ENCODE assay signal across 8 mouse cellular contexts in the genomic region with DNA sequence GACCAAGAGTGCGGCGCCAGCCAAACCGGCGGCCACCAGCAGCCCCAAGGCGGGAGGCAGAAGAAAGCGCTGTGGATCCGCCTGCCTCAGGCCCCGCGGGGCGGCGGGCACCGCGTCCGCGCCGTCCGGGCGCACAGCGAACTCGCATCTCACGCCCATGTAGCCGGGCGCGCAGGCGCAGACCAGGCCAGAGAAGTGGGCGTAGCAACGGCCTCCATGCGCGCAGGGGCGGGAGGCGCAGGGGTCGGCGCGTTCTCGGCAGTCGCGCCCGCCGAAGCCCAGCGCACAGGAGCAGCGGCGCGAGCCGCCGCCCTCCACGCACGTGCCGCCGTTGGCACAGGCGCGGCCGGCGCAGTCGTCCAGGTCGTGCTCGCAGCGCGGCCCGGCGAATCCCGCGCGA. TPM values are rescaled to one million over a fixed set of nuclear protein-coding genes. Genes with fewer than 3 reads are reported as not detected.
DNase-seq lines count a peak whose midpoint lies in the region; ATAC-seq and TF ChIP-seq lines count a peak whose summit lies in the region.

No protein-coding gene starts in this region.

- ATAC-seq in limb, embryonic 13.5 days (ENCODE audit: low FRiP score, low read depth): peak; percentile 58; the same call in 1 of the 2 replicates
- ATAC-seq in midbrain, postnatal 0 days (ENCODE audit: low FRiP score): peak; percentile 72

- H3K36me3 ChIP-seq in limb, embryonic 13.5 days: no peaks in the 10 kb centered on the region
- no peaks in the 10 kb centered on the region for H3K36me3 ChIP-seq in midbrain, postnatal 0 days (ENCODE audit: insufficient read depth, low read length)

- H3K9ac ChIP-seq in limb, embryonic 13.5 days: peak overlapping the region; percentile 67
- H3K9ac ChIP-seq in midbrain, postnatal 0 days (replicated peaks; ENCODE audit: low read length, poor library complexity, severe bottlenecking): peak overlapping the region; percentile 55

- H3K4me3 ChIP-seq in limb, embryonic 13.5 days: peak overlapping the region; percentile 53
- H3K4me3 ChIP-seq in midbrain, postnatal 0 days (ENCODE audit: low read depth, low read length): peak overlapping the region; percentile 55

- no peak overlapping the region for H3K27ac ChIP-seq in limb, embryonic 13.5 days
- 0 out of 2 replicates have a peak overlapping the region, but pooled peaks have one; percentile 43 for H3K27ac ChIP-seq in midbrain, postnatal 0 days (ENCODE audit: low read depth, low read length)

- H3K4me1 ChIP-seq in limb, embryonic 13.5 days: peaks cover 14% of the 10 kb centered on the region; the same call in 1 of the 2 replicates
- H3K4me1 ChIP-seq in midbrain, postnatal 0 days (ENCODE audit: insufficient read depth, low read length): peaks cover 6% of the 10 kb centered on the region

- peaks cover 99% of the 10 kb centered on the region for H3K27me3 ChIP-seq in limb, embryonic 13.5 days
- H3K27me3 ChIP-seq in midbrain, postnatal 0 days (ENCODE audit: insufficient read depth, low read length): peaks cover 5% of the 10 kb centered on the region

- no peak for TF ChIP-seq CTCF in midbrain, postnatal 0 days (IDR thresholded peaks at IDR 0.05)

- no peaks in the 10 kb centered on the region for H3K9me3 ChIP-seq in limb, embryonic 13.5 days
- no peaks in the 10 kb centered on the region for H3K9me3 ChIP-seq in midbrain, postnatal 0 days (ENCODE audit: low read length)

- 4% methylated on average over 60 of the region's 63 CpGs for WGBS in limb, embryonic 13.5 days
- 4% methylated on average over 63 of the region's 63 CpGs for WGBS in midbrain, postnatal 0 days

- intact Hi-C loops in gastrocnemius, postnatal 36 days (cut with DNase I): no loop called here

- peak; percentile 71 for DNase-seq in gastrocnemius, postnatal 10 days
- DNase-seq in gastrocnemius, postnatal 36 days: no peak
- peak; percentile 40 for DNase-seq in c-Kit-positive CD71-positive TER-119-negative erythroid progenitor cells, embryonic 14.5 days (ENCODE audit: low read depth)
- peak; percentile 53 to 56 for DNase-seq in frontal cortex, postnatal 14 days (ENCODE audit: low spot score in 2 of 2)
- DNase-seq in kidney, adult 11 months: peak; percentile 43
- peak; percentile 88 for DNase-seq in midbrain, postnatal 0 days (ENCODE audit: low spot score)
- peak; percentile 86 for DNase-seq in testis, postnatal 10 days (ENCODE audit: low spot score)

- peak overlapping the region; percentile 82 for H3K4me2 ChIP-seq in limb, embryonic 13.5 days (replicated peaks)
- peak overlapping the region; percentile 81 for H3K4me2 ChIP-seq in midbrain, postnatal 0 days (ENCODE audit: low read depth, low read length, poor library complexity, severe bottlenecking)

RNA-seq across cellular contexts. Expression of gene Selenov, which starts 3.5 kb away (rescaled TPM):
- not detected for total RNA-seq in gastrocnemius, postnatal 10 days (2021)
- not detected for total RNA-seq in gastrocnemius, postnatal 36 days (2021)
- polyA plus RNA-seq in limb, embryonic 13.5 days (2015; fragmentation: Nextera tagmentation; extraction: Ambion mirVana): 0.20 and 0.48 TPM in 2 replicates
- total RNA-seq in midbrain, postnatal 0 days (2014; rRNA removed): 0.61 and 1.3 TPM in 2 replicates
- 3.5 and 6.3 TPM in 2 replicates for polyA plus RNA-seq in midbrain, postnatal 0 days (2015; fragmentation: Nextera tagmentation; extraction: Ambion mirVana)

RNA-seq across cellular contexts. Expression of gene Dll3, which starts 7.6 kb away (rescaled TPM):
- total RNA-seq in gastrocnemius, postnatal 10 days (2021): not detected
- total RNA-seq in gastrocnemius, postnatal 36 days (2021): not detected
- 1.3 and 1.4 TPM in 2 replicates for polyA plus RNA-seq in limb, embryonic 13.5 days (2015; fragmentation: Nextera tagmentation; extraction: Ambion mirVana)
- 8.6 and 17.3 TPM in 2 replicates for total RNA-seq in midbrain, postnatal 0 days (2014; rRNA removed)
- 17.6 and 18.1 TPM in 2 replicates for polyA plus RNA-seq in midbrain, postnatal 0 days (2015; fragmentation: Nextera tagmentation; extraction: Ambion mirVana)

RNA-seq across cellular contexts. Expression of gene Eid2b, which starts 16.9 kb away (rescaled TPM):
- total RNA-seq in gastrocnemius, postnatal 10 days (2021): 1 to 10 TPM; 7.7 to 8.6 TPM
- 1 to 10 TPM; 5.2 to 5.9 TPM for total RNA-seq in gastrocnemius, postnatal 36 days (2021)
- polyA plus RNA-seq in limb, embryonic 13.5 days (2015; fragmentation: Nextera tagmentation; extraction: Ambion mirVana): 16.6 TPM in 2 replicates
- total RNA-seq in midbrain, postnatal 0 days (2014; rRNA removed): 44.0 and 64.2 TPM in 2 replicates
- polyA plus RNA-seq in midbrain, postnatal 0 days (2015; fragmentation: Nextera tagmentation; extraction: Ambion mirVana): 50.9 and 52.8 TPM in 2 replicates

RNA-seq across cellular contexts. Expression of gene Timm50, which starts 17.4 kb away (rescaled TPM):
- 10 to 100 TPM; 40.1 to 43.8 TPM for total RNA-seq in gastrocnemius, postnatal 10 days (2021)
- total RNA-seq in gastrocnemius, postnatal 36 days (2021): 10 to 100 TPM; 41.9 to 42.5 TPM
- polyA plus RNA-seq in limb, embryonic 13.5 days (2015; fragmentation: Nextera tagmentation; extraction: Ambion mirVana): 144 and 146 TPM in 2 replicates
- 59.2 and 76.3 TPM in 2 replicates for total RNA-seq in midbrain, postnatal 0 days (2014; rRNA removed)
- polyA plus RNA-seq in midbrain, postnatal 0 days (2015; fragmentation: Nextera tagmentation; extraction: Ambion mirVana): 112 and 120 TPM in 2 replicates

RNA-seq across cellular contexts. Expression of gene Eid2, which starts 26.8 kb away (rescaled TPM):
- total RNA-seq in gastrocnemius, postnatal 10 days (2021): 10 to 100 TPM; 14.2 to 15.6 TPM
- 1 to 10 TPM; 4.9 to 6.3 TPM for total RNA-seq in gastrocnemius, postnatal 36 days (2021)
- polyA plus RNA-seq in limb, embryonic 13.5 days (2015; fragmentation: Nextera tagmentation; extraction: Ambion mirVana): 2.5 and 4.4 TPM in 2 replicates
- 78.8 and 81.3 TPM in 2 replicates for total RNA-seq in midbrain, postnatal 0 days (2014; rRNA removed)
- polyA plus RNA-seq in midbrain, postnatal 0 days (2015; fragmentation: Nextera tagmentation; extraction: Ambion mirVana): 21.2 and 29.0 TPM in 2 replicates

Comparison
In these comparisons a context has a peak if more than half of its experiments do, and no peak if none do; other contexts are left out.
1. DNase-seq: peak in gastrocnemius, postnatal 10 days (single experiment), c-Kit-positive CD71-positive TER-119-negative erythroid progenitor cells, embryonic 14.5 days (single experiment), frontal cortex, postnatal 14 days (2 of 2), kidney, adult 11 months (single experiment), midbrain, postnatal 0 days (single experiment) and testis, postnatal 10 days (single experiment); none in gastrocnemius, postnatal 36 days (0 of 2).